Mouse (Mus musculus): ENCODE results near the gene Adcyap1. TPM values are rescaled to one million over a fixed set of nuclear protein-coding genes. Genes with fewer than 3 reads are reported as not detected.

Gene Adcyap1
- polyA plus RNA-seq, 1 experiment from 2014 or later: 6.8 TPM

GRCm38 (mm10) chr17:93203076-93204031 is 4.5 kb downstream of the Adcyap1 start:
- WGBS: under 1% methylated on average over 33 of the region's 34 CpGs
- Histone ChIP-seq H3K27me3 (peaks cover 64% of the 10 kb centered on the region), H3K4me2 (peak overlapping the region; percentile 68)

GRCm38 (mm10) chr17:93217785-93218184 is 19.0 kb downstream of the Adcyap1 start:
- H3K9me3 ChIP-seq: no peaks in the 10 kb centered on the region
- no peak overlapping the region for H3K27ac ChIP-seq
- H3K4me1 ChIP-seq: no peaks in the 10 kb centered on the region
- H3K27me3 ChIP-seq: no peaks in the 10 kb centered on the region
- no peaks in the 10 kb centered on the region for H3K36me3 ChIP-seq (replicated peaks)
- no peak overlapping the region for H3K4me3 ChIP-seq (replicated peaks)
- ATAC-seq (ENCODE audit: low FRiP score): no peak
- H3K4me2 ChIP-seq: no peak overlapping the region
- no peak overlapping the region for H3K9ac ChIP-seq
- 93% methylated on average over 6 of the region's 6 CpGs for WGBS

More at GRCm38 (mm10) chr17:93203076-93204031, 4.5 kb downstream of the Adcyap1 start:
- Histone ChIP-seq H3K4me3 (replicated peaks) (peak overlapping the region; percentile 39), H3K4me1 (peaks cover 35% of the 10 kb centered on the region), H3K9ac (peak overlapping the region; percentile 40; the same call in 1 of the 2 replicates), H3K27ac (peak overlapping the region; percentile 54; the same call in 1 of the 2 replicates), H3K36me3 (replicated peaks) (no peaks in the 10 kb centered on the region), H3K9me3 (no peaks in the 10 kb centered on the region)
- ATAC-seq (ENCODE audit: low FRiP score): peak; percentile 62

- WGBS: 74% methylated on average over 2 of the region's 2 CpGs
Measured at GRCm38 (mm10) chr17:93218640-93219039, 19.8 kb downstream of the Adcyap1 start.

DNA sequence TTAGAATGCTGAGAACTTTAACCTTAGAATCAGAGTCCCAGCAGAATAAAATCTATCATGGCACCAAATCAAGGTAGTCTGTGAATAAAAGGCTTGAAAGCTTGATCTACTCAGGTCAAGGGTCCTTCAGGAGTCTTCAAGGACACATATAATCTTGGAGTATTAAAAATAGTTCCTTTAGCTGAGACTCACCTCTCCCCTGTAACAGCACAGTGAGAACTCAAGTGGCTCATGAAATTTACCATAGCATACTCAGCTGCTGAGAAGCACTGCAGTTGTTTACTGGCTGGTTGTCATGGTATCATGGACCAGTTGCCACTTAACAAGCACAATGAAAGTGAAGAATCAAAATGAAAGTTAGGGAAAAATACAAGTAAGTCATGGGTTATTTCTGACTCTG is 38.5 kb downstream of the Adcyap1 start:
- H3K4me3 ChIP-seq (replicated peaks): no peak overlapping the region
- H3K4me1 ChIP-seq: no peaks in the 10 kb centered on the region
- no peaks in the 10 kb centered on the region for H3K27me3 ChIP-seq
- H3K27ac ChIP-seq: no peak overlapping the region
- no peaks in the 10 kb centered on the region for H3K36me3 ChIP-seq (replicated peaks)
- H3K9me3 ChIP-seq: no peaks in the 10 kb centered on the region
- ATAC-seq (ENCODE audit: low FRiP score): no peak
- H3K9ac ChIP-seq: no peak overlapping the region
- H3K4me2 ChIP-seq: no peak overlapping the region

More at GRCm38 (mm10) chr17:93218640-93219039, 19.8 kb downstream of the Adcyap1 start:
- Histone ChIP-seq H3K4me1 (no peaks in the 10 kb centered on the region), H3K9me3 (no peaks in the 10 kb centered on the region), H3K27me3 (no peaks in the 10 kb centered on the region), H3K36me3 (replicated peaks) (no peaks in the 10 kb centered on the region), H3K27ac (no peak overlapping the region), H3K4me2 (no peak overlapping the region), H3K9ac (no peak overlapping the region), H3K4me3 (replicated peaks) (no peak overlapping the region)
- ATAC-seq (ENCODE audit: low FRiP score): no peak
